Mouse (Mus musculus): ENCODE results near the gene Clp1.

The Clp1 gene

GRCm38 (mm10) chr2:84711898-84712297, 15.3 kb downstream of the Clp1 start:
- no peak for DNase-seq

DNA sequence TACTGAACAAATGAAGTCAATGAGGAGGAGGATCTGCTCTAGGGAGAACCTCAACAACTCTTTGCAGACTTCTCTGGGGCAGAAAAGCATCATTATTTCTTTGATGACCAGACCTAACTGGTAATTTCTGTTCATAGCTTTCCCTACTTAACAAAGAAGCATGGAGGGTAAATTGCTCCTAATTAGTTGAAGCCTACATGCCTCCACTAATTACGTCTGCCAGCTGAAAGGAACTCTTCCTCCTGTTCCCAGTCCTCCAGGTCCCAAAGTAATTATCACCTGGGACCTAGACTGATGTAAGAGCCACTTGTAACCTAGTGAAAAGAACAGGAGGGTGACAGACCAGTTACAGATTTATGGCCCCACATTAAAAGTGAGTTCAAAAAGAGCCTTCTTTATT, 19.6 kb downstream of the Clp1 start:
- DNase-seq: no peak

GRCm38 (mm10) chr2:84705295-84705694, 21.9 kb downstream of the Clp1 start:
- DNase-seq: no peak

- DNase-seq: no peak
Observed at GRCm38 (mm10) chr2:84704329-84704728, 22.8 kb downstream of the Clp1 start.

GRCm38 (mm10) chr2:84703497-84703896, 23.7 kb downstream of the Clp1 start:
- no peak for DNase-seq

DNA sequence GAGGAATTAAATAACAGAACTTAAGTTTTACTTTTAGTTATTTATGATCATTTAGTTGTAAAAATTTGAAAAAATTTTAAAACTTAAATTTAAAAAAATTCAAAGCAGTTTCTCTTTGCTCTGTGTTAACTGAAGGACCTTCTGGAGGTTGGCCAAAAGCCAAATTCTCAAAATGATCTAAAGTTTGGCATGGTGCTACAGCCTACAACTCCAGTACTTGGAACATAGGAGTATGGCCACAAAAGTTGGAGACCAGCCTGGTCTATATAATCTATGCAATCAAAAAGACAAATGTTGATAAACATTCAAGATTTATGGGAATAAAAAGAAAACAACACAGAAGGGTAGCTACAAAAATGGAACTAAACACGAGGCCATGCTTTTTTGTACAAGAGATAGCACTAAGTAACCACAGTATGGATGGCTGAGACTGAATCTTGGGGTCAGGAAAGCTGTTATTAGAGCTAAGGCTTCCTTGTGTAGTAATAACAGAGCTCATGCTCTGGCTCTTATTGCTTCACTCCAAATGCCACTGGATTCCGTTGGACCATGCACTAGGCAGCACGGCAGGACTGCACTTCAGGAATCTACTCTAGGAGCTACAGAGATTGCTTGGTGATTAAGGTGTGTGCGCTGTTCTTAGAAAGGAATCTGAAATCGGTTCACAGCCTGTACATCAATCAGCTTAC, 32.0 kb downstream of the Clp1 start:
- no peak for DNase-seq

DNA sequence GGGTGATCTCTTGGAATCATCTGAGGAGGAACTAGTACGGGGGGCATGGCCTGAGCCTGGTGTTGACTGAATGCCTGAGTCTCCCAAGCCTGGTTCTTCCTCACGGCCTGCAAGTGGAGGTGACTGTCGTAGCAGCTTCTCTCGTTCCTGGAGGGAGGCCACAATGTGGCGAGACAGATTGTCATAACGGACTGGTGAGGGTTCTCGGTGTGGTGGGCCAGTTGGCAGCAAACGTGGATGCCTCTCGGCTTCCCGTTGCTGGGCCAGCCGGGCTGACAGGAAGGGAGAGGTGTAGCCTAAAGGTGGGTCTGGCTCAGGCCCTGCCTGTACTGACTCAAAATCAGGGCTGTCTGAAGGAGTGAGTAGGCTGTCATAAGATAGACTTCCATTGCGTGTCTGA, 37.1 kb downstream of the Clp1 start:
- peak; percentile 32 to 36 for DNase-seq

GRCm38 (mm10) chr2:84688080-84688844, 38.9 kb downstream of the Clp1 start:
- no peak for DNase-seq

- no peak for DNase-seq
Observed at GRCm38 (mm10) chr2:84682605-84683183, 44.5 kb downstream of the Clp1 start.

DNA sequence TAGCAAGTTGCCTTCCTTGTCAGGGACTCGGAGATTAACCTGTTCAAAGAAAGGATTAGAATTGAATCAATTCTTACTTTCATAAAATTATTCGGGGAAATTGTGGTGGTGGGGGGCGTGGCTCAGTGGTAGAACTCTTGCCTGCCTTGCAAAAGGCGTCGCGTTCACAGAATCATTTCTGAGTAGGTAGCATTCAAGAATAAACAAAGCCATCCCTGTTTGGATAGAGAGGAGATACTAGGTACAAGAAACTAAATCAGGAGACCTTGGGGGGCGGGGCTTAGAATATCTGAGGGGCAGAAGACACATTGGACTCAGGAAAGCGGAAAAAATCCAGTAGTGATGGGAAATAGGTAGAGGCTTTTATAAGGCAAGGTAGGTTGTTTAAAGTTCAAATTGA, 48.1 kb downstream of the Clp1 start, which contains the start of gene Tmx2:
Gene Tmx2 (minus strand): TSS at position 125 of the 400 bp plus-strand sequence.
- no peak for DNase-seq

DNA sequence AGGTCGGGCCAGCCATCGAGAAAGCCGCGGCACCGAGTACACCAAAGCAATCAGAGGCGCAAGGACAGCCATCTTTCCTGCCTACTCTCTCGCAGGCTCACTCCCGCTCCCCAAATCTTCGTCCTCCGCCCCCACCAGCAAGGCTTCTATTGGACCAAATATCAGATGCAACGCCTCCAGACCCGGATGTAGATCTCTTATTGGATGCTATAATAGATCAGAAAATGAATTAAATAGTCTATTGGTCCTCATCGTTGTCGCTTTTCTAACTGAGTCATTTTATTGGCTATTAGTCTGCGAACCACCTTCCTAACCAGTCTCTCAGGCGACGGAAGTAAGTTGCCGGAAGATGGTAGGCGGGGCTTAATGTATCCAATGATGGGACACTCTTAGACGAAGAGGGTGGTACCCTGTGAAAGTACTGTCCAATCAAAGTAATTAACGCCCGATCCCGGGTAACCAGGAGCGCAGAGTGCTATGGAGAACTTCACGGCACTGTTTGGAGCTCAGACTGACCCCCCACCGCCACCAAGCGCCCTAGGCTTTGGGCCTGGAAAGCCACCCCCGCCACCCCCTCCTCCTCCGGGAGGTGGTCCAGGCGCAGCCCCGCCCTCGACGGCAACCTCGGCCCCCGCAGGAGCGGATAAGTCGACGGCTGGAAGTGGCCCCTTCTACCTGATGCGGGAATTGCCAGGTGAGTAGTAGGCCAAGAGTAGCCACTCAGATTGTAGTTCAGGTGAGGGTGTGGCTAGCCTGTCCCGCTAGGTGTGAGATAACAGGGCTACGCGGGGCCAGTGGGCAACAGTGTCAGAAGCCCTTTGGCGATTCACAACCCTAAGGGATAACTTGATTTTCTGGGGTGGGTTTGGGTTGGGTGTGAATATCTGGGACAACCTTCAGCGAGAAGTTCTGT, 48.9 kb downstream of the Clp1 start, which contains the start of the genes Gm28635 and Med19:
Gene Gm28635 (minus strand): TSS at position 74 of the 913 bp plus-strand sequence.
Gene Med19 (plus strand): TSS at position 435 of the 913 bp plus-strand sequence.
- peak; percentile 89 to 98 for DNase-seq

DNA sequence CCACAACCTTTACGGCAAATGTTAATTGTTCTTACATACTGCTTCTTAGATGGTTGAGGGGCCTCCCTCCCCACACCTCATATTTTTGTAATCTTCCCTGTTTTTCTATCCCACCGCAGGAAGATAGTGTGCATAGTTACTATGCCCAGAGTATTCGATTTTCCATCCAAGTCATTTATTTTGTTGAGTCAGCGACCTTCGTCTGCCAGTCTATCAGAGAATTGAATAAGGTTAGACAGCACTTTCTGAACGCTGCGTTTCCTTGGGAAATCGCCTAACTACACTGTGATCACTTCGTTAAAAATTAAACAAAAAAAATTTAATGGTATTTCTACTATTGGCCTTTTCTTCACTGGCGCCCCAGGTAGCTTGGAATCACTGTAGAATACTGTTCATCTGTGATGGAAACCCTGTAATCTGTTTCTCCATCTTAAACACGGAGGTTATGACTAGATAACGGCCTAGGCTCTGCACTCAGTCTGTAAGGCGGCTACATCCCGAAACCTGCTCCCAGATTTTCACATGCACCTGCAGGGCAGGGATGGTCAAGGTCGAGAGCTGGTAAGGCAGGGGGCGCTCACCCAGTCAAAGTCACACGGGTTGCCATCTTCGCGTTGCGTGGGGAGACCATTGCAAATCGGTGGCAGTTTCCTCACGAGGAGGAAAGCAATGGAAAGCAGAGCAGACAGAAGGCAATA, 49.7 kb downstream of the Clp1 start:
- no peak for DNase-seq
